Mouse (Mus musculus): ENCODE measurements at regions not wholly inside any gene's neighbourhood (a gene's known extent, or its start where the extent isn't known, plus 50 kb on each side); places are given as distances from the start of the nearest gene placed in this dataset.

GRCm38 (mm10) chr12:12551818-12552217, 289.9 kb downstream of the Fam49a start:
- 44% methylated on average over 5 of the region's 5 CpGs for WGBS

GRCm38 (mm10) chr12:12549649-12550048, 287.7 kb downstream of the Fam49a start:
- Histone ChIP-seq H3K4me3 (replicated peaks; ENCODE audit: insufficient read depth, low read depth, low read length) (no peak overlapping the region), H3K27me3 (ENCODE audit: control insufficient read depth, insufficient read depth, low read length) (no peaks in the 10 kb centered on the region), H3K27ac (ENCODE audit: insufficient read depth, low read length) (no peak overlapping the region), H3K4me1 (ENCODE audit: control insufficient read depth, insufficient read depth, low read length) (no peaks in the 10 kb centered on the region)
- 93% methylated on average over 3 of the region's 3 CpGs for WGBS
- DNase-seq: no peak
- TF ChIP-seq POLR2A (IDR thresholded peaks at IDR 0.05; ENCODE audit: borderline replicate concordance, insufficient read depth, low read length) (no peak), CTCF (IDR thresholded peaks at IDR 0.05; ENCODE audit: borderline replicate concordance, insufficient read depth, low read depth, low read length) (no peak)

More at GRCm38 (mm10) chr12:12551818-12552217, 289.9 kb downstream of the Fam49a start:
- no peaks in the 10 kb centered on the region for H3K4me1 ChIP-seq (ENCODE audit: control insufficient read depth, insufficient read depth, low read length)
- DNase-seq: no peak
- no peak overlapping the region for H3K27ac ChIP-seq (ENCODE audit: insufficient read depth, low read length)
- no peak overlapping the region for H3K4me3 ChIP-seq (replicated peaks; ENCODE audit: insufficient read depth, low read depth, low read length)
- H3K27me3 ChIP-seq (ENCODE audit: control insufficient read depth, insufficient read depth, low read length): no peaks in the 10 kb centered on the region
- TF ChIP-seq CTCF (IDR thresholded peaks at IDR 0.05; ENCODE audit: borderline replicate concordance, insufficient read depth, low read depth, low read length): no peak
- no peak for TF ChIP-seq POLR2A (IDR thresholded peaks at IDR 0.05; ENCODE audit: borderline replicate concordance, insufficient read depth, low read length)

- WGBS: 87% methylated on average over 2 of the region's 2 CpGs
- H3K4me3 ChIP-seq (replicated peaks; ENCODE audit: insufficient read depth, low read depth, low read length): no peak overlapping the region
- no peak for TF ChIP-seq CTCF (IDR thresholded peaks at IDR 0.05; ENCODE audit: borderline replicate concordance, insufficient read depth, low read depth, low read length)
- no peak for TF ChIP-seq POLR2A (IDR thresholded peaks at IDR 0.05; ENCODE audit: borderline replicate concordance, insufficient read depth, low read length)
Observed at GRCm38 (mm10) chr12:12548688-12549087, 286.7 kb downstream of the Fam49a start.

GRCm38 (mm10) chr12:12547477-12547876, 285.5 kb downstream of the Fam49a start:
- TF ChIP-seq CTCF (IDR thresholded peaks at IDR 0.05; ENCODE audit: borderline replicate concordance, insufficient read depth, low read depth, low read length) (no peak), POLR2A (IDR thresholded peaks at IDR 0.05; ENCODE audit: borderline replicate concordance, insufficient read depth, low read length) (no peak)
- H3K4me1 ChIP-seq (ENCODE audit: control insufficient read depth, insufficient read depth, low read length): no peaks in the 10 kb centered on the region
- H3K27me3 ChIP-seq (ENCODE audit: control insufficient read depth, insufficient read depth, low read length): no peaks in the 10 kb centered on the region
- no peak overlapping the region for H3K27ac ChIP-seq (ENCODE audit: insufficient read depth, low read length)
- WGBS: 91% methylated on average over 1 of the region's 1 CpGs
- no peak for DNase-seq
- no peak overlapping the region for H3K4me3 ChIP-seq (replicated peaks; ENCODE audit: insufficient read depth, low read depth, low read length)

More at GRCm38 (mm10) chr12:12548688-12549087, 286.7 kb downstream of the Fam49a start:
- DNase-seq: no peak
- no peak overlapping the region for H3K27ac ChIP-seq (ENCODE audit: insufficient read depth, low read length)
- H3K4me1 ChIP-seq (ENCODE audit: control insufficient read depth, insufficient read depth, low read length): no peaks in the 10 kb centered on the region
- H3K27me3 ChIP-seq (ENCODE audit: control insufficient read depth, insufficient read depth, low read length): no peaks in the 10 kb centered on the region

GRCm38 (mm10) chr12:12546372-12547031, 284.6 kb downstream of the Fam49a start:
- 91% methylated on average over 5 of the region's 5 CpGs for WGBS
- H3K27ac ChIP-seq (ENCODE audit: insufficient read depth, low read length): no peak overlapping the region
- DNase-seq: no peak
- TF ChIP-seq POLR2A (IDR thresholded peaks at IDR 0.05; ENCODE audit: borderline replicate concordance, insufficient read depth, low read length): no peak
- TF ChIP-seq CTCF (IDR thresholded peaks at IDR 0.05; ENCODE audit: borderline replicate concordance, insufficient read depth, low read depth, low read length): no peak
- H3K27me3 ChIP-seq (ENCODE audit: control insufficient read depth, insufficient read depth, low read length): no peaks in the 10 kb centered on the region
- H3K4me3 ChIP-seq (replicated peaks; ENCODE audit: insufficient read depth, low read depth, low read length): no peak overlapping the region
- H3K4me1 ChIP-seq (ENCODE audit: control insufficient read depth, insufficient read depth, low read length): no peaks in the 10 kb centered on the region

- 65% methylated on average over 13 of the region's 13 CpGs for WGBS
Observed at GRCm38 (mm10) chr12:12541076-12542070, 279.4 kb downstream of the Fam49a start.

GRCm38 (mm10) chr12:12539291-12539690, 277.4 kb downstream of the Fam49a start:
- TF ChIP-seq CTCF (IDR thresholded peaks at IDR 0.05; ENCODE audit: borderline replicate concordance, insufficient read depth, low read depth, low read length): no peak
- TF ChIP-seq POLR2A (IDR thresholded peaks at IDR 0.05; ENCODE audit: borderline replicate concordance, insufficient read depth, low read length): no peak
- H3K27ac ChIP-seq (ENCODE audit: insufficient read depth, low read length): no peak overlapping the region

More at GRCm38 (mm10) chr12:12541076-12542070, 279.4 kb downstream of the Fam49a start:
- H3K4me3 ChIP-seq (replicated peaks; ENCODE audit: insufficient read depth, low read depth, low read length): no peak overlapping the region
- H3K27me3 ChIP-seq (ENCODE audit: control insufficient read depth, insufficient read depth, low read length): no peaks in the 10 kb centered on the region
- DNase-seq: no peak
- no peaks in the 10 kb centered on the region for H3K4me1 ChIP-seq (ENCODE audit: control insufficient read depth, insufficient read depth, low read length)
- no peak overlapping the region for H3K27ac ChIP-seq (ENCODE audit: insufficient read depth, low read length)
- TF ChIP-seq CTCF (IDR thresholded peaks at IDR 0.05; ENCODE audit: borderline replicate concordance, insufficient read depth, low read depth, low read length): no peak
- TF ChIP-seq POLR2A (IDR thresholded peaks at IDR 0.05; ENCODE audit: borderline replicate concordance, insufficient read depth, low read length): no peak

More at GRCm38 (mm10) chr12:12539291-12539690, 277.4 kb downstream of the Fam49a start:
- no peaks in the 10 kb centered on the region for H3K27me3 ChIP-seq (ENCODE audit: control insufficient read depth, insufficient read depth, low read length)
- H3K4me1 ChIP-seq (ENCODE audit: control insufficient read depth, insufficient read depth, low read length): no peaks in the 10 kb centered on the region
- DNase-seq: no peak
- no peak overlapping the region for H3K4me3 ChIP-seq (replicated peaks; ENCODE audit: insufficient read depth, low read depth, low read length)
- WGBS: 80% methylated on average over 3 of the region's 3 CpGs

All from cerebellum, adult 2 months (tissue).